Mouse (Mus musculus) liver, postnatal 0 days (tissue): ENCODE data around the gene Pcgf1.

Experiments
- CTCF ChIP-seq: sonication (generic); IDR thresholded peaks from 2 replicates; pipeline ENCODE4 v1.5.1; 2016; ENCODE audit warnings: antibody characterized with exemption, low read depth
- EP300 ChIP-seq: IDR thresholded peaks from 2 replicates; pipeline ENCODE4 v1.6.1; 2016; ENCODE audit warnings: antibody characterized with exemption, low read depth, mild to moderate bottlenecking

GRCm38 (mm10) chr6:83029777-83030176 lies 47.9 kb upstream of the Pcgf1 start:
- TF ChIP-seq EP300: no peak
- TF ChIP-seq CTCF: no peak
